Mouse (Mus musculus): ENCODE results near the gene Pdhx.

DNA sequence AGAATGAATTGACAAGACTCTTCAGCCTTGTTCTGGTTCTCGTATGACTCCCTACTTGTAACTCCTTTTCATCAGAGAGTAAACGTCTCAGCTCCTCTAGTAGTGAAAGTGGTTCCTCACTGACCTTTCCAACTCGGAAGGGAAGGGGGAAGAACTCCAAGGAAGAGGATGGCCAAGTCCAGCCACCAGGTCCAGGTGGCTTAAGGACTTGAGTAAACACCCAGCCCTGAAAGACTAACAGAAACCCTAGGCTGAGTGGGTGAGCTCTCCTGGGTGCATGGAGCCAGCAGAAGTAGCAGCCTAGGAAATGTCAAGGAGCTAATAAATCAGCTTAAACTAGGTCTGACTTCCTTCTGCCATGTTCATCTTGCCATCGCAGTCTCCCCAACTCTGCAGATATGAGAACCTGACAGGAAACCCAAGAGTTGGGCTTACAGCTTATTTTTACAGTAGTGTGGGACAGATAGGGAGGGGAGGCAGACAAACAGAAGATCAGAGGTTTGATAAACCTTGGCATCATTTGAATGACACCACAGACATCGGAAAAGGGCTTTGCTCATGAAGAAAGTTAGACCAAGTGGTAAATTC, 97.9 kb downstream of the Pdhx start:
- TF ChIP-seq CTCF (IDR thresholded peaks at IDR 0.05; ENCODE audit: borderline replicate concordance, extremely low read depth, insufficient read depth, insufficient read length): no peak
- TF ChIP-seq POLR2A (IDR thresholded peaks at IDR 0.05; ENCODE audit: borderline replicate concordance, extremely low read depth, insufficient read depth, insufficient read length, poor library complexity, severe bottlenecking): no peak
